Mouse (Mus musculus) layer of hippocampus, adult 9-11 months (tissue): ENCODE results near the gene Esyt1.
A peak's percentile ranks its signal among the peaks of the same experiment; 100 is the strongest.
"Not testable (repeated sequence)": the region's sequence is repeated elsewhere in the genome, so short reads cannot be mapped to it uniquely, and the experiment has no call there.

ENCODE experiments used
- DNase-seq: peaks from one replicate; pipeline ENCODE4 v3.0.0; 2022

The Esyt1 gene

GRCm38 (mm10) chr10:128536266-128536940, 10.7 kb upstream of the Esyt1 start:
- DNase-seq, result peak; percentile 90

- no peak for DNase-seq
Observed at GRCm38 (mm10) chr10:128535624-128536265, 10.1 kb upstream of the Esyt1 start.

GRCm38 (mm10) chr10:128535206-128535605, 9.5 kb upstream of the Esyt1 start:
- DNase-seq, result no peak

DNA sequence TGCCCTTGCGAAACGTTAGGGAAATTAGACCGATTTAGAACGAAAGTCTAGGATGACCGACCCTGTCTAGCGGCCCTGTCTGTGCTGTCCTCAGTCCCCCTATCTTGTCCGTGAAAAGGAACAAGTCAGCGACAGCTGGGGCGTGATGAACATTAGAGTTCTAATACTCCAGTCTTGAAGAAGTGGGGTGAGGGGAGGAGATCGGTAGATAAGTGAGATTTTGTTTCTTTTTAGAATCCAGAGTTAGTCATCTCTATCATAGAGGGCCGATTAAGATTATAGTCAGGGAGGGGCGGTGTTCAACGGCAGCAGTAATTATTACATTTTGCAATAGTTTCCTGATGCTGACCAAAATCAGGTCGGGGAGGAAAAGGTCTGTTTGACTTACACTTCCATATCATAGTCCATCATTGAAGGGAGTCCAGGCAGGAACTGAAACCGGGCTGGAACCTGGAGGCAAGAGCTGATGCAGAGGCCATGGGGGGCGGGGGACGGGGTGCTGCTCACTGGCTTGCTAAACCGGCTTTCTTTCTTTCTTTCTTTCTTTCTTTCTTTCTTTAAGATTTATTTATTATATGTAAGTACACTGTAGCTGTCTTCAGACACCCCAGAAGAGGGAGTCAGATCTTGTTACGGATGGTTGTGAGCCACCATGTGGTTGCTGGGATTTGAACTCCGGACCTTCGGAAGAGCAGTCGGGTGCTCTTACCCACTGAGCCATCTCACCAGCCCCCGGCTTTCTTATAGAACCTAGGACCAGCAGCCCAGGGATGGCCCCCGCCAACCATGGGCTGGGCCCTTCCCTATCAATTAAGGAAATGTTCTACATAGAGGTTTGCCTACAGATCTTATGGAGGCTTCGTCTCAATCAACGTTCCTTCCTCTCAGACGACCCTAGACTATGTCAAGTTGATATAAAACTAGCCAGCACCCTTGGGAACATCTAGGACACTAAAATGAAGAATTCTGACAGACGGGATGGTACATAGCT, 990 bp upstream of the Esyt1 start:
- no peak for DNase-seq

GRCm38 (mm10) chr10:128524732-128525662, 674 bp downstream of the Esyt1 start:
- DNase-seq, result no peak

DNA sequence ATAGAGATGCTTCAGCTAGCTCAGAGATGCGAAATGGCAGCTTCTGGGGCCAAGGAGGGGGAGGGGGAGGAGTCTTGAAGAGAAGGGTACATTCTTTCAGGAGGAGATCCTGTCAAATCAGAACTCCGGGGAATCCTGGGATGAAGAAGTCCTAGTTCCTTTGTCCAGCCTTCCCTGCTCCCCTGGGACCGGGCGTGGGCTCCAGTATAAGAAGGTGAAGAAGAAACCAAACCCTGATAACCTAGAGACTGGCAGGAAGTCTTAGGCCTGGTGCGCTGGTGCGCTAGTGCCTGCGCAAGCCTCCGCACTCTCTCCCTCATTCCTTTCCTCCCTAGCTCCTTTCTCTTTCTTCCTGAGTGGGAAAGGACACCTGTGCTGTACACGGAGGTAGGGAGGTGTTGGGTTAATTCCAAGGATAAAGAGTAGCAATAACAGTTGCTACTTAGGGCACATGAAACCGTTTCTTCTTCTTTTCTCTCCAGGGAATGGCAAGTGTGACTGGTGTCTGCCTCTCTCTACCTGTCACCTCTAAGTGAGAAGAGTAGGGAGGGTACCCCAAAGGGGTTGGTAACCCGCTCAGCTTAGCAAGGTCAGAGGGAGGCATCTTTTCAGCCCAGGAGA, 1.4 kb downstream of the Esyt1 start:
- no peak for DNase-seq

GRCm38 (mm10) chr10:128522351-128522750, 3.3 kb downstream of the Esyt1 start:
- no peak for DNase-seq

DNA sequence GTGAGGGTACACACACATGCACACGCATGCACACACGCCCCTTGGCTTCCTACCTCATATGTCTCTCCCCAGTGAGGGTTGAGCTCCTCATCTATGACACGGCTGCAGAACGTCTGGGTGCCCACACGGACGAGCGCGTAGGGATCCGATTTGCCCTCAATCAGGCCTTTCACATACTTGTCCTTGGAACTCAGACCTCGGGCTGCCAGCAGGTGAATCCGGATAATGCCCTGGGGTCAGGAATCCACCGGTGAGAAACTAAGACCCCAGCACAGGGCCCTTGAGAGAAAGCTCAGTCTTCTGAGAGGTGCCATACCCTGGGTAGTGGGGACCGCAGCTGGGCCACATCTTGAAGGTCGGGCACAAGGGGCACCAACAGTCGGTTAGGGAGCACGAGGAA, 5.1 kb downstream of the Esyt1 start:
- no peak for DNase-seq

GRCm38 (mm10) chr10:128518833-128519232, 6.8 kb downstream of the Esyt1 start:
- DNase-seq, result no peak

GRCm38 (mm10) chr10:128516677-128517076, 9.0 kb downstream of the Esyt1 start:
- no peak for DNase-seq

DNA sequence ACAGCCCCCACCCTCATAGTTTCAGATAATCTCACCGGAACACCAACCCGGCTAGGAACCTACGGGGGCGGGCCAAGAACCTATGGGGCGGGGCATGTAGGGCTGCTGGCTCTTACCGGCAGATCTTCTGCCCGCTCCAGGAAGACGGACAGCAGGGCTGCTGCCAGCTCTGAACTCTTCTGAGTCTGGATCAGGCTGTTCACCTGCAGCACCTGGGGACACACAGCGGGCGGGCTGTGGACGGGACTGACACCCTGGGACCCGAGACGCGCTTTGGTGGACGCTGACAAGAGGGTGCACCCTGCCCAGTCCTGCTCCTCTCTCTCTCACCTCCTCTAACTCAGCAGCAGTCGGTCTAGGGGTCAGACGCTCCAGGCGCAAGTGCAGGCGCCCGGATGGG, 9.6 kb downstream of the Esyt1 start:
- no peak for DNase-seq

DNA sequence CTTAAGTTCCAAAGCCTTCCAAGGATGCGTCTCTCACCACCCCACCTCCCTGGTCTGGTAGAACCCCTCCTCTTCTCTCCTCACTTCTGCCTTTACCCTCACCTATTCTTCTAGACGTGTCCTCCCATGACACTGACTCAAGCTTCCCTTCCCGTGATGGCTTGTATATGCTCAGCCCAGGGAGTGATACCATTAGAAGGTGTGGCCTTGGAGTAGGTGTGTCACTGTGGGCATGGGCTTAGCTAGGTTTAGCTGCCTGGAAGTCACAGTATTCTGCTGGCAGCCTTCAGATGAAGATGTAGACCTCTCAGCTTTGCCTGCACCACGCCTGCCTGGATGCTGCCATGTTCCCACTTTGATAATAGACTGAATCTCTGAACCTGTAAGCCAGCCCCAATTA, 10.6 kb downstream of the Esyt1 start:
- DNase-seq, result no peak

DNA sequence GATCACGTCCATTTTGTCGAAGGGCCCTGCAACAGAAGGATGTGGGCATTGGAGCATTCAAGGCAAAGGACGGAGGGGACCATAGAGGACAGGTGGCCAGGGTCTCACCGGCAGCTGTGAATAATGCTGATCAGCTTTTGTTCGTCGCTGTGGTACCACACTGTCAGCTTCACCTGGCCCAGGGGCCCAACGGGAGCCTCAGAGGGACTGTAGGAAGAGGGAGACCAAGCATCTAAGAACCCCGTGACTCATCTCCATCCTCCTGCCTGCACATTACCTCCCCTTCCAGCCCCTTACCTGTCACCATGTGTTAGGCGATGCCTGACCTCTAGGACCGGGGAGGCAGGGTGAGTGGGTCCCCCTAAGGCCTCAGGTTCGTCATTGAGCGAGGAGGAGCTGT, 13.9 kb downstream of the Esyt1 start:
- DNase-seq, result no peak

DNA sequence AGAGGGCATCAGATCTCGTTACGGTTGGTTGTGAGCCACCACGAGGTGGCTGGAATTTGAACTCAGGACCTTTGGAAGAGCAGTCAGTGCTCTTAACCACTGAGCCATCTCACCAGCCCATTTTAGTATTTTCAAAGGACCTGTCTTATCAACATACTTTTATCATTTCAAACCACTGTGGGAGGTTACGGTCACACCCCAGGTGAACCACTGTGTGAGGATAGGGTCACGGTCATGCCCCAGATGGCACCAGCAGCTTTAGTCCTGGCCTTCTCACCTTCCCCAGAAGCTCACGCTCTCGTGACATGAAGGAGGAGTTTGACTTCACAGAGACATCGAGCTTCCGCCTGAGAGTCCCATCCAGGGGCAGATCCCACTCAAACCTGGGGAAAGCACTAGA, 14.5 kb downstream of the Esyt1 start:
- DNase-seq, result no peak

DNA sequence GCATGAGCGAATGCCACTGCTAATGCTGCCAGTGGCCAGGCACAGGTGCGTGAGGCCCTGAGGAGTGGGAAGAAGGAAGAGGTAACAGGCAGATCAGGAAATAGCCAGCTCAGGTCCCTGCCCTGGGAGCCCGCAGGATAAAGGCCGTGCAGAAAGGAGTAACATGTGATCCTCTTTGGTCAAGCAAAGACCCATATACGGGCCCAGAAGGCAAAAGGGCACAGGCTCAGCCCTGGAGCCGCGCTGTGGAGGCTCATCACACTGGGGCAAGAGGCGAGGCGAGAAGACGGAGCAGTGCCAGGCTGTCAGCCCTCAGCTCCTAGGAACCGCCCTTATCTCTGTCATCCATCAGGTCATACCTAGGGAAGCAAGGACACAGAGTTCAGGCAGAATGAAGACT, 15.4 kb downstream of the Esyt1 start:
- no peak for DNase-seq

DNA sequence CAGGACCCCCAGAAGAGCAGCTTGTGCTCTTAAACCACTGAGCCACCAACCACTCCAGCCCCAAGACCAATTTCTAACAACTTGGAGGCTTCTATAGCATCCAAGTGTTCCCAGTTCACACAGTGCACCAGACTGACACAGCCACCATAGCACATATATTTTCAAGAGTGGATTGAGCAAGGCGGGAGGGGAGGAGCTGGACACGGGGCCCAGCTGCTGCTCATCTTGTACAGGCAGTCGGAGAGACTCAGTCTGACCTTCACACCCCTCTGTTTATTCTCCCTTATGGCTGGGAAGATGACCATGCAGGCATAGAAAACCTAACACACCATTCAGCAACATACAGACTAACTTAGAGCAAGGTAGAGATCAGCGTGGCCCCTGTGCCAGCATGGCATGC, 15.8 kb downstream of the Esyt1 start:
- no peak for DNase-seq

- no peak for DNase-seq
Observed at GRCm38 (mm10) chr10:128509203-128509602, 16.5 kb downstream of the Esyt1 start.

DNA sequence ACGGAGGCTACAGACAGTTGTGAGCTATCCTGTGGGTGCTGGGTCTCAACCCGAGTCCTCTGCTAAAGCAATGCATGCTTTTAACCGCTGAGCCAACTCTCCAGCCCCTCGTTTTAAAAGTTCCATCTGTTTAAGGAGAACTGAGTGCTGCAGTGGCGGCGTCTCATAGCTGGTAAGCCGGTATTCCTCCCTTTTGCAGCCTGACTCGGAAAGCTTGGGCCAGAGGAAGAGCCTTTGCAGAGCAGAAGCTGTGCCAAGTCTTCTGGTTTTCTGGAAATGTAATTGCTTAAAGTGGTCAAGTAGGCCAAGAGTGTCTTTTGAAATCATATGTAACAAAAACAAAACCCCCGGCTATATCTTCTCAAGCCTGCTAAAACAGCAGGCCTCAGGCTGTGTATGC, 17.4 kb downstream of the Esyt1 start:
- no peak for DNase-seq

DNA sequence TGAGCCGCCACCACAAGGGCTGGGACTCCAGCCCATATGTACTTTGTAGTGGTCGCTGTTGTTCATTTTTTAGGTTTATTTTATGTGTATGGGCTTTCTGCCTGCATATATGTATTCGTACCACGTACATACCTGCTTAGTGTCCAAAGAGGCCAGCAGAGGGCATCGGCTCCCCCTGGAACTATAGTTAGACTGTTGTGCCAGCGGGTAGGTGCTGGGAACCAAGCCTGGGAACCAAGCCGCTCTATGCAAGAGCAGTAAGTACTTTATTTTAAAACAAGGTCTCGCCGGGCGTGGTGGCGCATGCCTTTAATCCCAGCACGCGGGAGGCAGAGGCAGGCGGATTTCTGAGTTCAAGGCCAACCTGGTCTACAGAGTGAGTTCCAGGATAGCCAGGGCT, 19.7 kb downstream of the Esyt1 start:
- no peak for DNase-seq

DNA sequence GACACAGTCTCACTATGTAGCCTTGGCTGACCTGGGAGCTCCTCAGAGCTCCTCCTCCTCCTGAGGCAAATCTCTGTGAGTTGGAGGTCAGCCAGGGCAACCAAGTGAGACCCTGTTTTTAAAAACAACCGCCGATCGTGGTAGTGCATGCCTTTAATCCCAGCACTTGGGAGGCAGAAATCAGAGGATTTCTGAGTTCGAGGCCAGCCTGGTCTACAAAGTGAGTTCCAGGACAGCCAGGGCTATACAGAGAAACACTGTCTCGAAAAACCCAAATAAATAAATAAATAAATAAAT, 20.4 kb downstream of the Esyt1 start:
- DNase-seq, result not testable (repeated sequence)

- DNase-seq, result no peak
Observed at GRCm38 (mm10) chr10:128504641-128505370, 20.9 kb downstream of the Esyt1 start.

DNA sequence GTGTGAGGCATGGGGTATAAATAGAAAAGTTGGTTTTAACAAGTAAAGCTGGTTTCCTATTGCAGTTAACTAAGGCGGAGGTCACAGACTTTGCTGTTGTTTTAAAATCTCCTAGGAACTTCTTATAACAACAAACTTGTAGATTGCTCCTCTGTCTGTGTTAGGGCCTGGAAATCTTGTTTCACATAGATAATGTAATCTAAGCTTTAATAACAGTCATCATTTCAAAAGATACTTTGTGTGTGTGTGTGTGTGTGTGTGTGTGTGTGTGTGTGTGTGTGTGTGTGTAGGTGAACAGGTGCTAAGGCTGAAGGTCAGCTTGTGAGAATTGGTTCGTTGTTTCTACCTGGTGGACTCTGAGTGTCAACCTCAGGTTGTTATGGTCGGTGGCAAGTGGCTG, 21.7 kb downstream of the Esyt1 start:
- DNase-seq, result no peak
